Mouse (Mus musculus) myocyte (in vitro differentiated cells): ENCODE data around the gene Rpl26.

Source experiments
- MYOG ChIP-seq, 3 experiments: IDR thresholded peaks; one replicate each; pipeline ENCODE4 v1.6.1; 2011; ENCODE audit warnings: control low read depth in 2 of 3, low read depth in 2 of 3, mild to moderate bottlenecking in 2 of 3; ENCODE audit not compliant: insufficient read length in 2 of 3, control insufficient read depth in 1 of 3, insufficient read depth in 1 of 3
- POLR2AphosphoS2 ChIP-seq: IDR thresholded peaks from one replicate; pipeline ENCODE4 v1.6.1; 2011; ENCODE audit warnings: low read depth, control low read depth; ENCODE audit not compliant: insufficient read length

GRCm38 (mm10) chr11:68862260-68862659, 39.1 kb upstream of the Rpl26 start:
- TF ChIP-seq MYOG (IDR thresholded peaks at IDR 0.05; ENCODE audit: control insufficient read depth in 1 of 3, insufficient read depth in 1 of 3, insufficient read length in 2 of 3, low read depth in 2 of 3) (no peak), POLR2AphosphoS2 (no peak)
